Mouse (Mus musculus) lung, embryonic 14.5 days (tissue): ENCODE measurements at regions not wholly inside any gene's neighbourhood (a gene's known extent, or its start where the extent isn't known, plus 50 kb on each side); places are given as distances from the start of the nearest gene placed in this dataset.

Source experiments
- ATAC-seq: fragments of 200-750 bp; cut with Nextera tagmentation; 2 replicates; pipeline ENCODE4 v1.8.0; 2017; ENCODE audit warnings: mild to moderate bottlenecking, moderate TSS enrichment, moderate library complexity; ENCODE audit not compliant: insufficient read depth
- DNase-seq: peaks from one replicate; pipeline ENCODE4 v3.0.0-alpha.2; 2015
- H3K27ac ChIP-seq: fragments of 300-500 bp; sonication (generic); 2 replicates; pipeline ENCODE4 v1.5.1; 2014; ENCODE audit warnings: low read depth, mild to moderate bottlenecking, moderate library complexity
- H3K27me3 ChIP-seq: fragments of 300-500 bp; sonication (generic); 2 replicates; pipeline ENCODE4 v1.6.1; 2014; ENCODE audit warnings: low read length, control low read depth; ENCODE audit not compliant: insufficient read depth
- H3K36me3 ChIP-seq: fragments of 300-500 bp; sonication (generic); 2 replicates; pipeline ENCODE4 v1.6.1; 2014; ENCODE audit warnings: control low read depth; ENCODE audit not compliant: insufficient read depth
- H3K4me1 ChIP-seq: fragments of 300-500 bp; sonication (generic); 2 replicates; pipeline ENCODE4 v1.6.1; 2014; ENCODE audit warnings: antibody characterized with exemption, control low read depth; ENCODE audit not compliant: insufficient read depth
- H3K4me2 ChIP-seq: fragments of 300-500 bp; sonication (generic); 2 replicates; pipeline ENCODE4 v1.6.1; 2014; ENCODE audit warnings: mild to moderate bottlenecking
- H3K4me3 ChIP-seq: fragments of 300-500 bp; sonication (generic); 2 replicates; pipeline ENCODE4 v1.5.1; 2014; ENCODE audit warnings: low read depth, low read length
- H3K9ac ChIP-seq: fragments of 300-500 bp; sonication (generic); 2 replicates; pipeline ENCODE4 v1.6.1; 2014
- H3K9me3 ChIP-seq: fragments of 300-500 bp; sonication (generic); 2 replicates; pipeline ENCODE4 v1.6.1; 2016; ENCODE audit warnings: low read depth, low read length, control low read depth
- CTCF ChIP-seq: IDR thresholded peaks from 2 replicates; pipeline ENCODE4 v1.5.1; 2016; ENCODE audit warnings: antibody characterized with exemption, low read depth
- WGBS: fragments of 180-500 bp; shearing (Covaris S2); extraction: QIAGEN DNeasy Blood & Tissue Kit; methylation state at CpG from one replicate; pipeline ENCODE4 v1.1.7; 2014; 5-methylcytosine and 5-hydroxymethylcytosine counted together

DNA sequence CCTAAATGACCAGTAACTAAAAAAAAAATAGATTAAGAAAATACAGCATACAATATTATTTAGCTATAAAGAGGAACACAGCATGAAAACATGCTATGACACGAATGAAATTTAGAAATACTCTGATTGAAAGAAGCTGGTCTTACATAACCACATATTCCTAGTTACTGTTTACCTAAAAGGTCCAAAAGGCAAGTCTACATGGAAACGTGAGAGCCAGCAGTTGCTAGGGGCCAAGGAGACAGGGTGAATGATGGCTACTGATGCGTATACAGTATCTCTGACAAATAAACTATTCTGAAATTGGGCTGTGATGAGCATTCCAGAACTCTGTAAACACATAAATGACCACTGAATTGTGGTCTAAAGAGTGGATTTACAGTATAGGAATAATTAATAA, 194.5 kb upstream of the Zbtb20 start:
- no peak overlapping the region for H3K9ac ChIP-seq
- no peaks in the 10 kb centered on the region for H3K9me3 ChIP-seq
- no peaks in the 10 kb centered on the region for H3K36me3 ChIP-seq
- no peaks in the 10 kb centered on the region for H3K27me3 ChIP-seq
- 47% methylated on average over 3 of the region's 3 CpGs for WGBS
- no peak for TF ChIP-seq CTCF
- H3K4me3 ChIP-seq = no peak overlapping the region
- H3K4me2 ChIP-seq = no peak overlapping the region
- H3K27ac ChIP-seq = no peak overlapping the region
- H3K4me1 ChIP-seq = no peaks in the 10 kb centered on the region
- no peak for DNase-seq
- no peak for ATAC-seq

- no peak for TF ChIP-seq CTCF
- no peak overlapping the region for H3K9ac ChIP-seq
- ATAC-seq = no peak
- no peaks in the 10 kb centered on the region for H3K9me3 ChIP-seq
- 68% methylated on average over 5 of the region's 5 CpGs for WGBS
- peak overlapping the region; percentile 58 for H3K27ac ChIP-seq
- H3K4me2 ChIP-seq = no peak overlapping the region
- DNase-seq = peak; percentile 40
- no peaks in the 10 kb centered on the region for H3K36me3 ChIP-seq
- H3K4me3 ChIP-seq = no peak overlapping the region
- no peaks in the 10 kb centered on the region for H3K4me1 ChIP-seq
- H3K27me3 ChIP-seq = no peaks in the 10 kb centered on the region
These were observed 198.5 kb upstream of the Zbtb20 start for GRCm38 (mm10) chr16:42677211-42677610.

GRCm38 (mm10) chr16:42676406-42677075, 199.1 kb upstream of the Zbtb20 start:
- no peaks in the 10 kb centered on the region for H3K9me3 ChIP-seq
- ATAC-seq (peak; percentile 65; the same call in 1 of the 2 replicates), DNase-seq (peak; percentile 36)
- H3K9ac ChIP-seq = no peak overlapping the region
- no peak overlapping the region for H3K4me3 ChIP-seq
- H3K4me2 ChIP-seq = no peak overlapping the region
- TF ChIP-seq CTCF = no peak
- no peaks in the 10 kb centered on the region for H3K4me1 ChIP-seq
- peak overlapping the region; percentile 58 for H3K27ac ChIP-seq
- H3K36me3 ChIP-seq = no peaks in the 10 kb centered on the region
- 62% methylated on average over 5 of the region's 5 CpGs for WGBS
- H3K27me3 ChIP-seq = no peaks in the 10 kb centered on the region

- H3K9ac ChIP-seq = no peak overlapping the region
- no peaks in the 10 kb centered on the region for H3K36me3 ChIP-seq
- no peak overlapping the region for H3K27ac ChIP-seq
- no peaks in the 10 kb centered on the region for H3K27me3 ChIP-seq
- no peak overlapping the region for H3K4me2 ChIP-seq
- no peak for TF ChIP-seq CTCF
- H3K4me1 ChIP-seq = no peaks in the 10 kb centered on the region
- 85% methylated on average over 3 of the region's 3 CpGs for WGBS
- ATAC-seq = no peak
- DNase-seq = no peak
- H3K9me3 ChIP-seq = no peaks in the 10 kb centered on the region
- no peak overlapping the region for H3K4me3 ChIP-seq
These were observed 200.7 kb upstream of the Zbtb20 start for GRCm38 (mm10) chr16:42675031-42675430.

GRCm38 (mm10) chr16:42666601-42667000, 209.1 kb upstream of the Zbtb20 start:
- no peak for DNase-seq
- H3K4me1 ChIP-seq = no peaks in the 10 kb centered on the region
- no peak overlapping the region for H3K4me3 ChIP-seq
- TF ChIP-seq CTCF = no peak
- no peaks in the 10 kb centered on the region for H3K9me3 ChIP-seq
- no peak overlapping the region for H3K27ac ChIP-seq
- H3K27me3 ChIP-seq = no peaks in the 10 kb centered on the region
- H3K4me2 ChIP-seq = no peak overlapping the region
- no peak overlapping the region for H3K9ac ChIP-seq
- no peaks in the 10 kb centered on the region for H3K36me3 ChIP-seq
- no peak for ATAC-seq
- 70% methylated on average over 3 of the region's 3 CpGs for WGBS

DNA sequence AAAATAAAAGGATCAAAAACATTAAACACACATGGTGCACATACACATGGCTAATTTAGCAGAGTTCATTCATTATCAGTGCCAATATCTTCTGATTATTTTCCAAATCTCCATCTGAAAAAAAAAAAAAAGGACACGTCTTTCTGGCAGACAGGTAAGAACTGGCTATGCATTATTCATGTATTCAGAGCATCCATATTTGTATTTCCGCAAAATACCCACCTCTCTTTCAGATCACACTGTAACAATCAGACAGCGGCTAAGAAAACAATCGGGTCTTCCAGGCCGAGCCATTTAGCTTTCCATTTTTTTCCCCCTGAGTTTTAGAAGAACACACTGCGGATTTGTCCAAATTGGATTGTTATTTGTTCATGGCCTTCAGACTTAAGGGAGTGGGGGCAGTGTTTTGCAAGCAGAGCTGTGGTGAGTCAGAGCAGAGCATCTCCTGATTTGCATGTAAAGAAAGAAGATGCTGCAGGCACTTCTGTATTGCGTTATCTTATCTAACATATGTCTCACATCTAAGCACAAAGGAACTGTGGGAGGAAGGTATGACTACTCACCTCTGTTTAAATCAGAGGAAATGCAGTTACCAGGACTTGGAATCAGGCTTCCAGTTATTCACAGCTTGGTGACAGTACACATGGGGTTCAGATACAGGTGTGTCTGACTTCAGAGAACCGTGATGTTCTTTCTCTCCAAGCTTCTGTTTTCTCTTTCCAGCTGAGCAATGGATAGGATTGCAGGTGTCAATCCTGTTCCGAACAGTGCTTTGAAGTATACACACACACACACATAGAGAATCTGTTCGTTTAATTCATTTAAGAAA, 223.6 kb upstream of the Zbtb20 start:
- DNase-seq (no peak), ATAC-seq (no peak)
- H3K9ac ChIP-seq = no peak overlapping the region
- H3K4me2 ChIP-seq = no peak overlapping the region
- H3K4me3 ChIP-seq = no peak overlapping the region
- no peak overlapping the region for H3K27ac ChIP-seq
- no peak for TF ChIP-seq CTCF
- no peaks in the 10 kb centered on the region for H3K4me1 ChIP-seq
- no peaks in the 10 kb centered on the region for H3K27me3 ChIP-seq
- no peaks in the 10 kb centered on the region for H3K9me3 ChIP-seq
- 78% methylated on average over 10 of the region's 10 CpGs for whole genome bisulfite sequencing
- H3K36me3 ChIP-seq = no peaks in the 10 kb centered on the region

DNA sequence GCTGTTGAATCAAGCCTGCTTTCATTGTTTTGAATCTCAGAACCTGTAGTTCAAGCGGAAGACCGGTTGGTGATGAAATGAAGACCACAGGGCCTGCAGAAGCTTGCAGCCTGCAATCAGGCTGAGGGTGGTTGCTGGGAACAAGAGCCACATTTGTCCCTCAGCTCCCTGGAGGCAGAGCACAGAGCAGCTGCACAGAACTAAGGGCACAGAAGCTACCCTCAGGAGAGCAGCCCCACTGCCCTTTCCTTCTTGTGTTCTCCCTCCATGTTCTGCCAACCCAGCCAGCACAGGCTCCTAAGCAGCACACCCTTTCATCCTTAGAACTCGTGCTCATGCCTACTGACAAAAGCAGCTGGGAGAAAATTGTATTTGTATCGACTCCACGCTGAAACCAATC, 225.9 kb upstream of the Zbtb20 start:
- H3K36me3 ChIP-seq = no peaks in the 10 kb centered on the region
- no peak overlapping the region for H3K27ac ChIP-seq
- H3K4me1 ChIP-seq = no peaks in the 10 kb centered on the region
- no peak overlapping the region for H3K4me3 ChIP-seq
- no peak overlapping the region for H3K4me2 ChIP-seq
- ATAC-seq (no peak), DNase-seq (no peak)
- no peaks in the 10 kb centered on the region for H3K27me3 ChIP-seq
- TF ChIP-seq CTCF = no peak
- H3K9me3 ChIP-seq = no peaks in the 10 kb centered on the region
- WGBS = 68% methylated on average over 5 of the region's 5 CpGs
- no peak overlapping the region for H3K9ac ChIP-seq
